Mouse (Mus musculus): ENCODE results near the gene Cln3. TPM values are rescaled to one million over a fixed set of nuclear protein-coding genes. Genes with fewer than 3 reads are reported as not detected.

The Cln3 gene
- polyA plus RNA-seq, 1 experiment from 2014 or later = 27.8 TPM

DNA sequence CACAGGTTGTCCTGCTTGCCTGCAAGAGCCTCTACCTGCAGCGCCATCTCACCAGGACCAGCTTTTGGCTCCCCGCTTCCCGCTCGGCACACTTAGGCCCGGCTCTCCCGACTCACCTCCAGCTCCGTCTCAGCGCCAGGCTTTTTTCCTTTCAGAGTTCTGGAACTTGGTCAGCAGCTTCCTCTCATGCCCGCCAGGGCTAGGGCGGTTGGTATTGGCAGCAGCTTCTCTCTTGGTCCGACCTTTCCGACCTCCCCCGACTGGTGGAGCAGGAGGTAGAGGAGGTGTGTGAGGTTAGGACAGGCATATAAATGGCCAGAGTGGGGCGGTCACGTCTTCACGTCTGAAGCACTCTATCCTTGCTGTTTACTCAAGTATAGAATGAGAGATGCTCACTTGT, 39.2 kb upstream of the Cln3 start:
- Histone ChIP-seq H3K4me1 (ENCODE audit: control insufficient read depth, insufficient read depth, low read length) (0 out of 2 replicates have a peak, but pooled peaks cover 10% of the 10 kb centered on the region), H3K27ac (replicated peaks; ENCODE audit: low read depth, low read length) (no peak overlapping the region), H3K4me2 (ENCODE audit: low read depth, low read length) (peak overlapping the region; percentile 10; the same call in 1 of the 2 replicates), H3K27me3 (replicated peaks; ENCODE audit: control insufficient read depth, insufficient read depth, low read length) (no peaks in the 10 kb centered on the region), H3K4me3 (ENCODE audit: low read depth, low read length) (0 out of 2 replicates have a peak overlapping the region, but pooled peaks have one; percentile 3), H3K9ac (ENCODE audit: low read depth, low read length) (no peak overlapping the region), H3K36me3 (ENCODE audit: control insufficient read depth, insufficient read depth, low read length) (no peaks in the 10 kb centered on the region), H3K9me3 (ENCODE audit: control insufficient read depth, low read length) (no peaks in the 10 kb centered on the region)
- ATAC-seq (ENCODE audit: low read depth) = no peak
- no peak for DNase-seq (ENCODE audit: low spot score)
- 72% methylated on average over 16 of the region's 16 CpGs for WGBS

DNA sequence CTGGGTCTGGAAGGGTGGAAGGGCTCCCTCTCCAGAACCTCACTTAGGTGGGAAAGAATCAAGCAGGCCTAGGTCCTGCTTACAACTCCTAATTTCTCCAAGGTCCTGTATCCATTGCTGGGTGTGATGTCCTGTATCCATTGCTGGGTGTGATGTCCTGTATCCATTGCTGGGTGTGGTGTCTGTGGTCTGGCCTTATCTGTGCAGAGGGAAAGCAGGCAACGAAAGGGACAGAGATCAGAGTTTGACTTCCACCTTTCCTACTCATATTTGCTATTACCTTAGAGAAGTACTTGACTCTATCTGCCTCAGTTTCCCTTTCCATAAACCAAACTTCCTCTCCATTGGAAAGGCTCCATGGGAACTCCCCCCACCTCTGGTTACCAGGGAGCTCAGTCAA, 37.8 kb upstream of the Cln3 start:
- Histone ChIP-seq H3K9me3 (ENCODE audit: control insufficient read depth, low read length) (no peaks in the 10 kb centered on the region), H3K4me1 (ENCODE audit: control insufficient read depth, insufficient read depth, low read length) (0 out of 2 replicates have a peak, but pooled peaks cover 9% of the 10 kb centered on the region), H3K36me3 (ENCODE audit: control insufficient read depth, insufficient read depth, low read length) (no peaks in the 10 kb centered on the region), H3K27ac (replicated peaks; ENCODE audit: low read depth, low read length) (no peak overlapping the region), H3K9ac (ENCODE audit: low read depth, low read length) (no peak overlapping the region), H3K4me3 (ENCODE audit: low read depth, low read length) (no peak overlapping the region), H3K4me2 (ENCODE audit: low read depth, low read length) (no peak overlapping the region), H3K27me3 (replicated peaks; ENCODE audit: control insufficient read depth, insufficient read depth, low read length) (no peaks in the 10 kb centered on the region)
- WGBS = 75% methylated on average over 1 of the region's 1 CpGs
- ATAC-seq (ENCODE audit: low read depth) (no peak), DNase-seq (ENCODE audit: low spot score) (no peak)

DNA sequence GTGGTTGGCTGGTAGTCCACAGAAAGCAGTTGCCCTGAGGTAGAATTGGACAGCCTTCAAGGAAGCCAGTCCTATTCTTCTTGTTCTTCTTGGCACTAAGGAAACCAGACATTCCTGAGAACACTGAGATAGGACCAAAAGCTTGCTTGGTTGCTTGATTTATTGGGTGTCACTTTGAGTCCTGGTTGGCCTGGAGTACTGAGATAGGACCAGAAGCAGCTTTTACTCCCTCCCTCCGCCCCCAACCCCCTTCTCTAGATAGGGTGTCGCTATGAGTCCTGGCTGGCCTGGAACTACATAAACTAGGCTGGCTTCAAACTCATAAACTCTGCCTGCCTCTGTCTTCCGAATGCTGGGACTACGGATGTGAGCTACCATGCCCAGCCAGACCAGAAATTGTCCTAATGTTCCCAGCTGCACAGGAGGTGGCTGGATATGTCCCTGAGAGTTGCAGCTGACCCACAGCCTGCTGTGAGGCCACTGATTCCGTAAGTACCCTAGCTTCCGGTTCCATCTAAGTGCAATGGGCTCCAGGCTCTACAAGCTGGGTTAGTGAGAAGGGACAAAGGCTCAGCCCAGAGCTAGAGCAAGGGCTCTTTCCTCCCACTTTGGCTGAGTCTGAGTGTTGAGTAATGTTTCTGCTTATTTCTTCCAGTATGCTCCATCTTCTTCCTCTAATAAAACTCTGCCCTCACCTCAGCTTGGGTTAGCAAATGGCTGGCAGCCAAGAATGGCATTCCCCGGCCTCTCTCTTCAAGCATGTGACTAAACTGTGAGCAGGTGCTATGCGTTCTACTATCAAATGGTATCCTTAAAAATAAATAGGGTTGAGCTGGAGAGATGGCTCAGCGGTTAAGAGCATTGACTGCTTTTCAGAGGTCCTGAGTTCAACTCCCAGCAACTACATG, 36.1 kb upstream of the Cln3 start:
- no peak overlapping the region for H3K4me2 ChIP-seq (ENCODE audit: low read depth, low read length)
- H3K27ac ChIP-seq (replicated peaks; ENCODE audit: low read depth, low read length) = no peak overlapping the region
- WGBS = 81% methylated on average over 9 of the region's 9 CpGs
- H3K36me3 ChIP-seq (ENCODE audit: control insufficient read depth, insufficient read depth, low read length) = no peaks in the 10 kb centered on the region
- no peak for ATAC-seq (ENCODE audit: low read depth)
- no peak overlapping the region for H3K9ac ChIP-seq (ENCODE audit: low read depth, low read length)
- no peaks in the 10 kb centered on the region for H3K9me3 ChIP-seq (ENCODE audit: control insufficient read depth, low read length)
- 0 out of 2 replicates have a peak, but pooled peaks cover 3% of the 10 kb centered on the region for H3K4me1 ChIP-seq (ENCODE audit: control insufficient read depth, insufficient read depth, low read length)
- DNase-seq (ENCODE audit: low spot score) = no peak
- H3K27me3 ChIP-seq (replicated peaks; ENCODE audit: control insufficient read depth, insufficient read depth, low read length) = no peaks in the 10 kb centered on the region
- H3K4me3 ChIP-seq (ENCODE audit: low read depth, low read length) = no peak overlapping the region

DNA sequence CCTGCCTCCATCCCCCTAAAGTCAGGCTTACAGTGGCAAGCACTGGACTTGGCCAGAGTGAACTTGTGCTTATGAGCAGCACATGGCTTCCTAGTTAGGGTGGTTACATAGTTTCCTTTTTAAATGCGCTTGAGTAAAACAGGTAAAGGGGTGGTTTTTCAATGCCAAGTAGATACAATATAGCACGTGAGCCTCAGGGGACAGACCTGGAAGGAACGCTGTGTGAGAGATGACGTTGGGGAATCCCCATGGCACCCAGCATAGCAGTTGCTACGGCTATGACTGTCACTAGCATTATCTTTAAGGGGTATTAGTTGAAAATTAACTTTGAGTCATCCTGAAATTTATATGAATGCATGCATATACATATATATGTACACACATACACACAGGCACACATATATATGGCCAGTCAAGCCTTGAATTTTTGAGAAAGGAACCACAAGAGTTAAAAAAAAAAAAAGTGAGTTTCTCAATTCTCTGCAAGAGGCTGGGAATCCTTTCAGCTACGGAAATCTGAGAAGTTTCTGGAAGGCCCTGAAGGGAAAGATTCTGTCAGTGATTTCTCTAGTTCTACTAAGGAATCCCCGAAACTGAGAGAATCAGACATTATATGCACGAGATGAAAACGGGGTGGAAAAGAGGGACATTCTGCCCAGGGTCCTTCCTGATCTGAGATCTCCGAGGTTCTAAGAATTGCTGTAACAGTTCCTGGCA, 34.1 kb upstream of the Cln3 start:
- H3K27me3 ChIP-seq (replicated peaks; ENCODE audit: control insufficient read depth, insufficient read depth, low read length) = no peaks in the 10 kb centered on the region
- 0 out of 2 replicates have a peak overlapping the region, but pooled peaks have one; percentile 40 for H3K27ac ChIP-seq (replicated peaks; ENCODE audit: low read depth, low read length)
- no peak overlapping the region for H3K4me3 ChIP-seq (ENCODE audit: low read depth, low read length)
- H3K4me2 ChIP-seq (ENCODE audit: low read depth, low read length) = no peak overlapping the region
- no peak overlapping the region for H3K9ac ChIP-seq (ENCODE audit: low read depth, low read length)
- no peaks in the 10 kb centered on the region for H3K36me3 ChIP-seq (ENCODE audit: control insufficient read depth, insufficient read depth, low read length)
- peak; percentile 68 for DNase-seq (ENCODE audit: low spot score)
- no peaks in the 10 kb centered on the region for H3K4me1 ChIP-seq (ENCODE audit: control insufficient read depth, insufficient read depth, low read length)
- no peak for ATAC-seq (ENCODE audit: low read depth)
- H3K9me3 ChIP-seq (ENCODE audit: control insufficient read depth, low read length) = no peaks in the 10 kb centered on the region
- 58% methylated on average over 10 of the region's 10 CpGs for WGBS

DNA sequence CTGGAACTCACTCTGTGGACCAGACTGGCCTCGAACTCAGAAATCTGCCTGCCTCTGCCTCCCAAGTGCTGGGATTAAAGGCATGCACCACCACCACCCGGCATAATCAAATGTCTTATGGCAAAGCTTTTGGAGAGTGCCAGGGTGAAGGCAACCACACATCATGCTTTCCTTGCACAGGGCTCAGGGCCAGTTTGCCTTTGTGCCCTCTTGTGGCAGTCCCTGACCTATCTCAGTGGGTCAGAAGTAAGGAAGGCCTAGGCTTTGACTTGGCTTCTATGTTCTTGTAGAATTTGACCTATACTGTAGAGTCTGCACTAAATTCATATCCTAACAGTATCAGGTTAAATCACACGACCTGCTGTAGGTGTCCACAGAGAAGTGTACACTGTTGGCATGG, 31.1 kb upstream of the Cln3 start:
- H3K9ac ChIP-seq (ENCODE audit: low read depth, low read length) = no peak overlapping the region
- no peak for ATAC-seq (ENCODE audit: low read depth)
- no peak for DNase-seq (ENCODE audit: low spot score)
- no peak overlapping the region for H3K4me2 ChIP-seq (ENCODE audit: low read depth, low read length)
- H3K4me1 ChIP-seq (ENCODE audit: control insufficient read depth, insufficient read depth, low read length) = no peaks in the 10 kb centered on the region
- no peak overlapping the region for H3K27ac ChIP-seq (replicated peaks; ENCODE audit: low read depth, low read length)
- H3K27me3 ChIP-seq (replicated peaks; ENCODE audit: control insufficient read depth, insufficient read depth, low read length) = no peaks in the 10 kb centered on the region
- no peak overlapping the region for H3K4me3 ChIP-seq (ENCODE audit: low read depth, low read length)
- no peaks in the 10 kb centered on the region for H3K36me3 ChIP-seq (ENCODE audit: control insufficient read depth, insufficient read depth, low read length)
- WGBS = 71% methylated on average over 3 of the region's 3 CpGs
- no peaks in the 10 kb centered on the region for H3K9me3 ChIP-seq (ENCODE audit: control insufficient read depth, low read length)

DNA sequence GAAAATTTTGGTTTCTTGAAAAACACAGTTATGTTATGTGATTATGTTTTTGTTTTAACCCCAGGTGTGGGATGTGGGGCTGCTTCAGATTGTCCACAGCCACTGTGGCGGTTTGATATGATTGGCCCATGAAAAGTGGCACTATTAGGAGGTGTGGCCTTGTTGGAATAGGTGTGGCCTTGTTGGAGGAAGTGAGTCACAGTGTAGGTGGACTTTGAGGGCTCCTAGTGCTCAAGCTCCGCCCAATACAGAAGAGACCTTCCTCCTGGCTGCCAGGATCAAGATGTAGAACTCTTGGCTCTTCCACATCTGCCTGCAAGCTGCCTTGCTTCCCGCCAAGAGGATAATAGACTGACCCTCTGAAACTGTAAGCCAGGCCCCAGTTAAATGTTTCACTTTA, 27.1 kb upstream of the Cln3 start:
- no peaks in the 10 kb centered on the region for H3K27me3 ChIP-seq (replicated peaks; ENCODE audit: control insufficient read depth, insufficient read depth, low read length)
- ATAC-seq (ENCODE audit: low read depth) = no peak

DNA sequence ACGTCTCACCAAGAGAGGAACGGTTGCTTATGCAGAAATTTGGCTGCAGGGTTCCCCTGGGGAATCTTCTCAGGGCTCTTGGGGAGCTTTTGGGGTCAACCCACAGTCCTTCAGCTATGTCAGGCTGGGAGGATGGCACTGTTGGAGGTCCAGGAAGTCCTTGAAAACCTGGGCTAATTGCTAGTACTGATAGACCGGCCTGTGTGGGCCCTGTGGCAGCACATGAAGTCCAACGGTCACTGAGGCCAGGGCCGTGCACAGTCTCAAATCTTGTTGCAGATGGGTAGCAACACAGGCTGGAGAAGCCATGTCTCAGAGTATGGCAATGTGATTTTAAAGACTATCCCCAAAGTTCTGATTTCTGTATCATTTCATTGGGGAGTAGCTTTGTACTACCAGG, 22.2 kb upstream of the Cln3 start:
- Histone ChIP-seq H3K9me3 (ENCODE audit: control insufficient read depth, low read length) (no peaks in the 10 kb centered on the region), H3K36me3 (ENCODE audit: control insufficient read depth, insufficient read depth, low read length) (no peaks in the 10 kb centered on the region), H3K4me1 (ENCODE audit: control insufficient read depth, insufficient read depth, low read length) (no peaks in the 10 kb centered on the region), H3K4me3 (ENCODE audit: low read depth, low read length) (no peak overlapping the region), H3K9ac (ENCODE audit: low read depth, low read length) (no peak overlapping the region), H3K27ac (replicated peaks; ENCODE audit: low read depth, low read length) (no peak overlapping the region), H3K4me2 (ENCODE audit: low read depth, low read length) (no peak overlapping the region), H3K27me3 (replicated peaks; ENCODE audit: control insufficient read depth, insufficient read depth, low read length) (no peaks in the 10 kb centered on the region)
- ATAC-seq (ENCODE audit: low read depth) (no peak), DNase-seq (ENCODE audit: low spot score) (no peak)
- 77% methylated on average over 5 of the region's 5 CpGs for WGBS

More for the DNA sequence above, 27.1 kb upstream of the Cln3 start:
- H3K4me2 ChIP-seq (ENCODE audit: low read depth, low read length) = no peak overlapping the region
- no peak overlapping the region for H3K27ac ChIP-seq (replicated peaks; ENCODE audit: low read depth, low read length)
- H3K36me3 ChIP-seq (ENCODE audit: control insufficient read depth, insufficient read depth, low read length) = no peaks in the 10 kb centered on the region
- H3K9ac ChIP-seq (ENCODE audit: low read depth, low read length) = no peak overlapping the region
- WGBS = 84% methylated on average over 3 of the region's 3 CpGs
- DNase-seq (ENCODE audit: low spot score) = no peak
- H3K9me3 ChIP-seq (ENCODE audit: control insufficient read depth, low read length) = no peaks in the 10 kb centered on the region
- H3K4me3 ChIP-seq (ENCODE audit: low read depth, low read length) = no peak overlapping the region
- H3K4me1 ChIP-seq (ENCODE audit: control insufficient read depth, insufficient read depth, low read length) = no peaks in the 10 kb centered on the region

DNA sequence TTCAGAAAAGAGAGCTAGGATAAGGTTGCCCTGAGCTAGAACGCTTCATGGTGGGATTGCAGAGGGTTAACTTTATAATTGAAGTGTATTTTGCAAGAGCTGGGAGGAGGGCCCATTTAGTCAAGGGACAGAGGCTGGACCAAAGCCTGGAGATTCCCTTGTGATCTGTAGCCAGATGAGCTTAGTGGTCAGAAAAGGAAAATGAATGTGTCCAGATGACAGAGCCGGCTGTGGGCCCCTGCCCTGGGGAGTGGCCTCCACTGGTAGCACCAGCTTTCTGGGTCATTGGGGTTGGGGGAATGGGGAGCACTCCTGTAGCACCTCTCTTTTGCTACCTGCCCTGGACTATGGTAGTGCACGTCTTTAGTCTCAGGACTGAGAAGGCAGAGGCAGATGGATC, 21.4 kb upstream of the Cln3 start:
- H3K4me3 ChIP-seq (ENCODE audit: low read depth, low read length) = no peak overlapping the region

More for the DNA sequence above, 21.4 kb upstream of the Cln3 start:
- no peaks in the 10 kb centered on the region for H3K36me3 ChIP-seq (ENCODE audit: control insufficient read depth, insufficient read depth, low read length)
- H3K4me1 ChIP-seq (ENCODE audit: control insufficient read depth, insufficient read depth, low read length) = no peaks in the 10 kb centered on the region
- H3K9ac ChIP-seq (ENCODE audit: low read depth, low read length) = no peak overlapping the region
- H3K27me3 ChIP-seq (replicated peaks; ENCODE audit: control insufficient read depth, insufficient read depth, low read length) = no peaks in the 10 kb centered on the region
- no peak for ATAC-seq (ENCODE audit: low read depth)
- DNase-seq (ENCODE audit: low spot score) = peak; percentile 44
- H3K27ac ChIP-seq (replicated peaks; ENCODE audit: low read depth, low read length) = no peak overlapping the region
- no peaks in the 10 kb centered on the region for H3K9me3 ChIP-seq (ENCODE audit: control insufficient read depth, low read length)
- WGBS = 63% methylated on average over 3 of the region's 3 CpGs
- H3K4me2 ChIP-seq (ENCODE audit: low read depth, low read length) = no peak overlapping the region

Measured in embryonic facial prominence, embryonic 14.5 days (tissue).